Mouse (Mus musculus) right cerebral cortex, postnatal 10 days (tissue): ENCODE results near the gene Dnajc27.

ENCODE experiments used
- DNase-seq, 2 experiments: peaks; one replicate each; pipeline ENCODE4 v3.0.0; 2021; ENCODE audit warnings: low spot score in 2 of 2

Gene Dnajc27

DNA sequence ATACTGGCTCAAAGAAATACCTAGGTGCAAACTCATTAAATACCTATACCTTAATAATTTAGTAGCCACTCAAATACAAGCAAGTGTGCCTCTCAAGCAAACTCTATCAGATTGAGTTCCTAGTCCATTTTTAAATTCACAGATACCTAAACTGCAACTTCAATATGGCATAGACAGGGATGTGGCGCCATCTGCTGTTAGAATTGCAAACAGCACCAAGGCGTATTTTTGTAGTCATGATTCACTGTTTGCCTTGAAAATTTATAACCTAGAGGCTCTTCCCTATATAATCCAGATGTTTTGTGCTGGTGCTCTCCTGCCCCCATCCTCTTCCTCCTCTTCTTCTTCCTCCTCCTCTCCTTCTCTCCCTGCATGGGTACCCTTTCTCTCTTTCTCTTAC, 2.1 kb upstream of the Dnajc27 start:
- DNase-seq, result peak; percentile 83 to 89

GRCm38 (mm10) chr12:4083441-4083840, 1.1 kb downstream of the Dnajc27 start:
- no peak for DNase-seq

DNA sequence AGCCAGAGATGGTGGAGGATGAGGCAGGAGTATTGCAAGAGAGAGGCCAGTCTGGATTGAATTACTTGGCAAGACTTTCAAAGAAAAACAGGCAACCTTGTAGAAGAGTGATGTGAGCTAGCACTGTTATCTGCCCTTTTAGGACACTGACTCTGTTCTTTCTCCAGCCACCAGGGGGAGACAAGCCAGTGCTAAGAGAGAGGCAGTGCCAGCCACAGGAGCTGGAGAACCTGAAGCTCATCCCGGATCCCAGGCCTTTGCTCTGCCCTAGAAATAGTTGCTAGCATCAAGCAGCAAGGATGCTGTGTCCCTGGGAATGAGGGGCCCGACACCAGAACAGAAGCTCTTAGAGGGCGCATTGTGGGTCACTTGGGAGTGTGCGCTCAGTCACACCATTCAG, 25.0 kb downstream of the Dnajc27 start:
- peak; percentile 76 to 85 for DNase-seq

DNA sequence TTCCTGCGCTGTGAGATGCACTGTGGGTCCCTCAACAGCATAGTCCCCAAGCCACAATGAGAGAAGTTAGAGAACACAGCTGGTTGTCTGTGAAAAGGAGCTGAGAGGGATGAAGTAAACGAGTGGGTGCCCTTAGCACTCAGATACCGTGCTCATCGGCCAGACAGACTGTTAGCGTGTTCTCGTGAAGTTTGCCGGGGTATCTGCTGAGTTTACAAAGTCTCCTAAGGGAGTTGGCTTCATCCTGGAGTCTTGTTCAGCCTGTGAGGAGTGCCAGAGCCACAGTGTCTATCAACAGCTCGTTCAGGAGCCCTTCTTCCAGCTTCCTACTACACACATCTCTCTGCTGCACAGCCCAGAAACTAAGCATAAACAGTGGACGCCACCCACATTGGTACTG, 33.7 kb downstream of the Dnajc27 start:
- no peak for DNase-seq

GRCm38 (mm10) chr12:4117136-4117535, 34.8 kb downstream of the Dnajc27 start:
- no peak for DNase-seq

GRCm38 (mm10) chr12:4117579-4117978, 35.2 kb downstream of the Dnajc27 start:
- DNase-seq, result peak; percentile 79 to 90

DNA sequence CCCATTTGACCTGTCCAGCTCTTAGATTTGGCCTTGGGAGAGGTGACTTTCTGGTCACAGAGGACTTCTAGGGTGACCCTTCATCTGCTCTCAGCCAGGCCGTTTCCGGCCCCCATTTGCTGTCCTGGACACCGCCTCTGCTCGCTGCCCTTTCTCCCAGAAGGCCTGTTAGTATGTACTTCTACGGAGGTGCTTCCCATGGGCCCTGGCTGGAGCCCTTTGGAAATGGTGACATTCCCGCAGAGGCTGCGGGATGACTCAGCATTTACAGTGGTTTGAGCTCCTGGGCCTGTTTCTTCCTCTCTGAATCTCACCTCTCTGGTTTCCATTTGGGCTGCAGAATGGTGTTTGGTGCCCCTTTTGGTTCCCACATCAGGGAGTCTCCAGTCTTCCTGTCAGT, 45.0 kb downstream of the Dnajc27 start:
- DNase-seq, result no peak

GRCm38 (mm10) chr12:4132941-4133846, 50.8 kb downstream of the Dnajc27 start, which contains the start of gene Adcy3:
Adcy3 (plus strand) TSS chr12:4133103.
- peak; percentile 83 to 86 for DNase-seq

DNA sequence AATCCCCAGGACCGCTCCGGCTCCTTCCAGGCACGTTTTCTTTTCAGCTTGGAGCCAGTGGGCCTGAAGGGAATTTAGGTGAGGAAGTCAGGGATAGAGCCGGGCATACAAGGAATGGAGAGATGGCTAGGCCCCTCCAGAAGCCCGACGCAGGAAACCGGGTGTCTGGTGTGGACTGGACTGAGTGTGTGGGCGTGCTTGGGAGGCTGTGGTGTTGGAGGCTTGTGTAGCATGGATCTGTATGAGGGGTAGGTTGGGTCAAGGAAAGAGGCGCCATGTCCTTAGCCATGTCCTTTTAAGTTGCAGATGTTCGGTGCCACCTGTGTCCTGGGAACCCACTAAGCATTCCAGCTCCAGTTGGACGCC, 51.4 kb downstream of the Dnajc27 start:
- DNase-seq, result no peak

GRCm38 (mm10) chr12:4143179-4143578, 60.8 kb downstream of the Dnajc27 start:
- no peak for DNase-seq

- DNase-seq, result no peak
Measured at GRCm38 (mm10) chr12:4150936-4151335, 68.6 kb downstream of the Dnajc27 start.

- DNase-seq, result no peak
Measured at GRCm38 (mm10) chr12:4151969-4152368, 69.6 kb downstream of the Dnajc27 start.

GRCm38 (mm10) chr12:4157466-4157865, 75.1 kb downstream of the Dnajc27 start:
- no peak for DNase-seq

- DNase-seq, result no peak
Measured at GRCm38 (mm10) chr12:4158179-4158578, 75.8 kb downstream of the Dnajc27 start.

DNA sequence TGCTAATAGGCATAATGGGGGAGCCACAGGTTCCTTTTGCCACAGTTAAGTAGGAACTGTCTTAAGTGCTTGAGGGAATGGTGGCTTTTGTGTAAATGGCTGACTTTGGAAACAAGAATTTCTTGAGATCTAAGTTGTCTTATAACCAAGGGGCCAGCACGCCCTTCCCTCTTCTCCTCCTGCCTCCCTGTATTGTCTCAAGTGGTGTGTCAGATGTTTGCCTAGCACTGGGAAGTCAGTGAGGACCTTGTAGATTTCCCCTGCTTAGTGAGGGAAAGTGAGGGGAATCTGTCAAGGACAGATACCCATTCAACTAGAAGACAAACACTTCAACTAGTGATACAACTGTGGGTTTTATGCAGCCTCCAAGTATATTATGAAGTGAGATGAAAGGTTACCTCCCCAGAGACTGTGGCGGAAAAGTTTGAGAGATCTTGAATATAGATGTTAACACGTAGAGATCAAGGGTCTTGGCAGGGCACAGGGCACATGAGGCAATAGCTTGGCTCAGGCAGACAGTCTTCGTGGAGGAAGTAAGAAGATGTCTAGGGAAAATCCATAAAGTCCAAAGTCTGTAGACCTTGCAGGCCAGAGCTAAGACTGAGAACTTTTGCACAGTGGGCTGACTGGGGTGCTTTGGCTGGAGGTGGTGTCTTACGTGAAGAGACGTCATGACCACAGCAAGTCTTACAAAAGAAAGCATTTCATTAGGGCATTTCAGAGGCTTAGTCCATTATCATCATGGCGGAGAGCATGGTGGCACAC, 76.7 kb downstream of the Dnajc27 start:
- no peak for DNase-seq
